Mouse (Mus musculus) right cerebral cortex, postnatal 14 days (tissue): Measurements from ENCODE around the gene Ptprg.
"Not testable (repeated sequence)": the region's sequence is repeated elsewhere in the genome, so short reads cannot be mapped to it uniquely, and the experiment has no call there.

ENCODE experiments used
- DNase-seq: peaks from one replicate; pipeline ENCODE4 v3.0.0; 2022

Gene Ptprg

DNA sequence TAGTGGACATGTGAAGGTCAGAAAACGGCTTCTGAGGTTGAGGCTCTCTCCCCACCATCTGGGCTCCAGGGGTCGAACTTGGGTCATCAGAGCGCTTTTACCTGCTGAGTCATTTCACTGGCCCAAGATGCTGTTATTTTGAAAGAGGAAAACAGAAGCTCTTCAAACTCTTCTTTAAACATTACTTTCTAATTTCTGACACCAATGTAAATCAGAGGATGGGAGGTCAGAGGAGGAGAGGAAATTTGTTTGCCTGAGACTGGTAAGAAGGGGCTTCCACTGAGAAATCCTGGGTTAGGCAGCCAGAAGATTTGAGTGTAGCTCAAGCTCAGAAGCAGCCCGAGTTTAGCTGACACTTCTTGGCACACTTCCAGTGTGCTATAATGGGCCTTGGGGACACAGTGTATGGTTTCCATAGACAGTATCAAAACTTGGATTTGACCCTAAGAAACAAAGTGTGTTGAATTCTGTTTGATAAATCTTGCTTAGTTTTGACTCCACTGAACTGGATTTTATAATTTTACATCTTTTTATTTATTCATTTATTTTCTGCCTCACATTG is 221.2 kb downstream of the Ptprg start:
- no peak for DNase-seq

DNA sequence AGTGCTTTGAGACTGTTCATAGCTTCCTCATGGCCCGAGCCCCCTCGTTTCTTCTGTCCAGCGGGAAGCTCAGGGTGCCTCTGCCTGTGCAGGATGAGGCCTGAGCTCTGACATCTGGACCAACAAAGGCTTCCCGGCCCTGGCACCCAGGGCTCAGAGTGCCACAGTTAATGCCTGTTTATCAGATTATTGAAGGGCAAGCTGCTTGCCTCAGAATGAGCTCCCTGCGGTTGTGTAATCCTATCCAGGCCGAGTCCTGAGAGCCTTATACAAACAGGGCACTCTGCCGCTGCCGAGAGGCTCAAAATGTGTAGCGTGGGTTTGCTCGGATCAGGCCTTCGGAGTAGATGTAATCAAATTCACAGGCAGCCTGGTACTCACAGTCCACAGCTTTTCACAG is 221.9 kb downstream of the Ptprg start:
- no peak for DNase-seq

DNA sequence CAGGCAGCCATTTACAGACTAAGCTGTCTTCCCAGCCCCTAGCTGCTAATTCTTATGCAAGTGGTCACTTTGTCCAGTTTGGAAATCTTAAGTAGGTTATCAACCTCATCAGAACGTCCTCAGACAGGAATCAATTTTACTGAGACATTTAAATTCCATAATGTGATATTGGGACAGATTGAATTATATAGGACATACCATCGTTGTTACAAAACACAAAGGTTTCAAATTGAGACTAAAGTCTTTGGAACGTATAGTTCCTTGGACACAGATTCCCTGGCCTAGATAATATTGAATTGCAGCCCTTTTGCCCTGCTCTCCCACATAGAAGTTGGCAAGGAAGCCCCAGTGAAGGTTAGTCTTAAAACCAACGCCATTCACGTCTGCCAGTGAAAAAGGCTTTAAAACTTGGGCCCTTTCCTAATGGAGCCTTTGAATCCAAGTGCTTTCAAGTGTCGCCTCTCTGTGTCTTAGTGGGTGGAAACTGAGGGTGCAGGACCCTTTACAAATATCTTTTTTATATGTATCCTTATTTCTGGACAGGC is 222.7 kb downstream of the Ptprg start:
- DNase-seq = no peak

DNA sequence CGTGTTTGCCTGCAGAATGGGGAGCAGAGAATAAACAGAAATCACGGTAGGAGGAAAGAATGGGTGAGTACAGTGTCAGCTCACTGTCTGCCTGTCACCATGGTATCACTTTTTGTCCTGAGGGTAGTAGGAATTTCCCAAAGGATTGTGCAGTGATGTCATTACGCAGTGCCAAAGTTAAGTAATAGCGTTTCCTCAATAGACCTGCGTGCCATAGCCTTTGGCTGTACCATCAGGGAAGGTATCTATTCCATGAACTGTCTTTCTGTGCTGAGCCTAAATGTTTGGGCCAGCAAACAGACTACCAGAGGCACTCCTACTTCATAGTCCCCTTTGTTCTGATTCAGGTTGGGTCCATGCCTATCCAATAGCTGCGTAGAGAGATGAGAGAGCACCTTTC is 223.2 kb downstream of the Ptprg start:
- no peak for DNase-seq

DNA sequence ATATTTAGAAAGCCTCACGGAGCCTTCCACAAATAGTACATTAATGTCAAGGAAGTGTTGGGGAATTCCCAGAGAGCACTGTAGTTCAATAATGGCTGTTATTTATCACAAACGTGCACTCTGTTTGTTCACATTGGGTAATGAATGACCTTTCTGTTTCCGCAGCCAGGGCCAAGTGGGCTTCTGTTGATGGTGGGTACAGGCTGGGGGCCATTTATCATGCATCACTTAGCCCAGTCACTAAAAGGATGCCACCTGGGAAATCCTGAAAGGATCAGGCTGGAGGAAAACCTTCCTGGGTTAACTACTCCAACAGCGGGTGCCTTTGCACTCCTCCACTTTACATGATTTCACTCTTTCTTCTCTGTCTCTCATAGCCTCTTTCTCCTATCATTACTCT is 237.9 kb downstream of the Ptprg start:
- no peak for DNase-seq

DNA sequence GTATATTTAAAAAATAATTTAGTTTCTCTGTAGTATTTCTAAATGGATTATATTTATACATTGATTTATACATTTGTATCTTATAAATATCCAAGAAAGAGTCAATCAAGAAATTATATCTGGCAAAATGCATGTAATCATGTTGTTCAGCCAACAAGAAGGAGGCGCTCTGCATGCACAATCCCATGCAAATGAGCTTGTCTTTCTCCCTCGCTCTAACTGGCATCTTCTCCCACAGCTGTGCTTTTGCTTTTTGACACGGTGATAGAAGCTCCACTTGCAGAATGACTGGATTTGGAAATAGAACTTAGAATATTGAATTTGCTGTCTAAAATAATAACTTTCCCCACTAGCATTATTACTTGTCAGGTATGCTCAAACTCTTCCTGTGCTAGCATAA is 240.5 kb downstream of the Ptprg start:
- no peak for DNase-seq

DNA sequence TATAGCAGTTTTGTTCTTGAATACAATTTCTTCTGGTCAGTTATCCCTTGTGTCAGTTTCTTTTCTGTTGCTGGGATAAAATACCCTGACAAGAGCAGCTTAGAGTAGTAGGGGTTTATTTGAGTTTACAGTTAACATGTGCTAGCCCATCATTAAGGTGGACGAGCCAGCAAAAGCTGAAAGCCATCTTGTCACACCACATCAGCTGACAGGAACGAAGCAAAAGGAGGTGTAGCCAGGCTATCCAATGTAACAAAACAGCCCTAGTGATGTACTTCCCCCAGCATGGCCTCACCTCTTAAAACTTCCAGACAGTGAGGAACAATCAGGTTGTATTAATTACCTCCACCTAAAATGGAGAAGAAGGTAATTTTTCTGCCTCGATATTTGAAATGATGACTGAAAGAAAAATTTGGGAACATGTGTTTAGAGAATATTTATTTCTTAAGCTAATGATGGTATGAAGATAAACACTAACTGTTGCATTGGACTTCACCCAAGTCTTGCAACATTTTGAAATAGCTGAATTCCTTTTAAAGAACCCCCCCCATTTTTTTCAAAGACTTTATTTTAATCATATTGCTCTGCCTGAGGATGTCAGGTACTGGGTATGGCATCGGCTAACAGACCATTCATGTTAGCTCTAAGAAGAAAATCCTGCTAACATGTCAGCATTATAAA is 249.2 kb downstream of the Ptprg start:
- no peak for DNase-seq

DNA sequence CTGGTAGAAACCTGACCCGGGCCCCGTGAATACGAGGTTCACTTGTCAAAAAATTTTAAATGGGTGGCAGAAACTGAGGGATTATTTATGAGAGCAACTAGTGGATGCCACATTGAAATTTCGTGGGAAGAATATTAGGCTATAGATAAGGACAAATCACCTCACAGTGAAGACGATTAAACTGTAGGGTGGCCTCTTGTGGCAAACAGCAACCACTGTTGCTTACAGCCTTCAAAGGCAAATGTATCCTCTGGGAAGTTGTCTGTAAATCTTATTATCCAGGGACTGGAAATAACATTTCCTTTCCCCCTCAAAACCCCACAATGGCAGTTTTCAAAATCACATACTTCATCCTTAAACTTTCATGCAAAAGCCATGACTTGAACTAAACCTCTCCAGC is 253.3 kb downstream of the Ptprg start:
- no peak for DNase-seq

DNA sequence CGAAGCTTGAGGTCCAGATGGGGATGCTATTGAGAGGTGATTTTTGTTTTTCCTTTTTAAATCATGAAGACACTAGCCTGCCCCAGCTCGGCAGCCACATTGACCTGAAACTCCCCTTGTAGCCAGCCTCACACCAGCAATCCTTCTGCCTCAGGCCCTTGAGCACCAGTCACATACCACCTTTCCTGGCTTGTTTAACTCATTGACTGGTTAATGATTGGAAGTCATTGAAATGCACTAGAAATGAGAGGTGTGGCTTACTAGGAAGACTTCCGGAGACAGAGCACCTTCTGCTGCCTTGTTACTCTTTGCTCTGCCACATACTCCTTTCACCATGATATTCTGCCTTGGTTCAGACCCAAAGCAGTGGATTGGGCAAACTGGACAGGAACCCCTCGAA is 254.1 kb downstream of the Ptprg start:
- no peak for DNase-seq

DNA sequence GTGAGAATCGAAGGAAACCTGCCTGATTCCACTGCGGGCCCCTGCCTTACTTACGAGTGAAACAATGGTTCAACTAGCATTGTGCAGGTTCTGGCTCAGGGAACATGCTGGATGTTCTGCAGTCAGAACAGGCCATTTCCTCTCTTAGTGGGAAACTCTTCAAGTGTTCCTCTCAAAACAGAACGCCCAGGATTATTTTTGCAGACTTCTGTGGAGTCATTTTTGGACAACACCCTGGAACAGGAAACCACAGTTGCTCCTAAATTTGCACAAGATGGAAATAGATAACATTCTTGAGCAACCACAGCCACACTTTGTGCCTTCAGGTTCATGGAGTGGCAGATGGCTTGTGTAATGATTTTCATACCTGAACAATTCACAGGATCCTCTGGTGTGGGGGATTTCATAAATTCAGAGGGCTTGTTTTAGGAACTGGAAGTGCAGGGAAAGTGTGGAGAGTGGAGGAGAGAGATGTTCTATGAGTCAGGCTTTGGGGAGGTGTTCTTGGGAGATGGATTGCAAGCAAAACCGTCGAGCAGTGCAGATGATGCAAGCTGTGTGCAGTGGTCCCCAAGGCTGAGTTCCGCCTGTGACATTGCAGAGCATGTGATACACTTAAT is 257.9 kb downstream of the Ptprg start:
- DNase-seq = no peak

DNA sequence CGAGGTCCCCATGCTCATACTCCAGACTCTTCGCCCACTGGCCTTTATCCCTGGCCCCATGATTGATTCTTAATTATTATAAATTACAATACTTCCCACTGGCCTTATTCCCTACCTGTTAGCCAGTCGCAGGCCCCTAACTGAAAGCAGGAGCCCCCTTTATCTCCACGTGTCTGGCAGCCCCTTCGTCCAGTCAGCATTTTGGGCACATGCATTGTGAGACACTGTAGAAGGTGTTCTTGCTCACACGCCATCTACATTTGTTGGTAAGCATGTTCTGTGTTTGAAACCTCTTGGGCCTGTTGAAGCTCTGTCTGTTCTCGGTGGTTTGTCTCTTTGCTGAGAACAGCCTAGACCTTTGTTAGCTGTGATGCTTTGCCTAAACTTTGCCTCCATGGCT is 259.0 kb downstream of the Ptprg start:
- DNase-seq = no peak

DNA sequence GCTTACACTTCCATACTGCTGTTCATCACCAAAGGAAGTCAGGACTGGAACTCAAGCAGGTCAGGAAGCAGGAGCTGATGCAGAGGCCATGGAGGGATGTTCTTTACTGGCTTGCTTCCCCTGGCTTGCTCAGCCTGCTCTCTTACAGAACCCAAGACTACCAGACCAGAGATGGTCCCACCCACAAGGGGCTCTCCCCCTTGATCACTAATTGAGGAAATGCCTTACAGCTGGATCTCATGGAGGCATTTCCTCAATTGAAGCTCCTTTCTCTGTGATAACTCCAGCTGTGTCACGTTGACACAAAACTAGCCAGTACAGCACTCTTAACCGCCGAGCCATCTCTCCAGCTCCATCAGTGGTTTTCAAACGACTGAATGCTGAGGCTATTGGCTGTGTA is 261.5 kb downstream of the Ptprg start:
- not testable (repeated sequence) for DNase-seq

DNA sequence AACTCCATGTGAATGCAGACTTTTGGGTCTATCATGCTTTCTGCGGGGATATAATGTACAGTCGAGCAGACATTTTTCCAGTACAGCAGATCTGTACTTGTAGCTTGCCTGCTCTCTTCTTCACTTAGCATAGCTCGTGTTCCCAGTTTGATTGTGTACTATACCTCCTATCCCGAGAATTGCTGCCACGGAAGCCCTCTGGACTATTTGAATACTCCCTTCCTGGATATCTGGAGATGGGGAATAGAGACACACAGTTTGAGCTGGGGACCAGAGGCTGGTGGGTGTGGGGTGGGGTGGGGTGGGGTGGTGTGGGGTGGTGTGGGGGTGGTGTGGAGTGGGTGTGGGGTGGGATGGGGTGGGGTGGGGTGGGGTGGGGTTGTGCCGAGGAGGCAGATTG is 263.9 kb downstream of the Ptprg start:
- DNase-seq = no peak

DNA sequence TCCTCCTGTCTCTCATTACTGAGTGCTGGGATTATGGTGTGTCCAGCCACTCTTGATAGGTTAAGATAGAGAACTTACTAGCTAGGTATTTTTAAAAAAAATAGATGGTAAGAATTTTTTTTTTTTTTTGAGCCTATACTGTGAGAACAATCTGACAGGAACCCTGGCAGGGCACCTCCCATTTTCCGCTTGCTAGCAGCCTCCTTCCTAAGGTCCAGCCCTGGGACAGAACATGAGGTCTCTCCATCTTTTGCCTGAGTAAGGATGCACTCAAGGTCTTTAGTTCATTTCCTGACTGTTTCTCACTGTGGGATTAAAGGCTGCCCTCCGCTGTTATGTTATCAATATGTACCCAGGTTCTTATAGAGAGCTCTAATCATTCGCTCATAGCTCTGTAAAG is 264.7 kb downstream of the Ptprg start:
- DNase-seq = no peak

DNA sequence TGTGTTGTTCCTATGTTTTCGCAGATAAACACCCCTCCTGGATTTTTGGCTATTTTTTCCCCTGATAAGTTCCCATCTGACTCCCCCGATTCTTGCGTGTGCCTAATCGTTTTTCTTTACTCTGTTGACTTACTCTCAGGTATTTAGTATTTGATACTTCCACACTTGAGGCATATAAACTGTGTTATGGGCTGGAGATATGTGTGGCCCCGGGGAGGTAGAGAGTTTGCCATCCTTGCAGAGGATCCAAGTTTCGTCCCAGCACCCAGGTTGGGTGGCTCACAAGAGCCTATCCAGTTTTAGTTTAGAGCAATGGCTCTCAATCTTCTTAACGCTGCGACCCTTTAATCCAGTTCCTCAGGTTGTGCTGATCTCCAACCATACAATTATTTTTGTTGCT is 265.4 kb downstream of the Ptprg start:
- no peak for DNase-seq

DNA sequence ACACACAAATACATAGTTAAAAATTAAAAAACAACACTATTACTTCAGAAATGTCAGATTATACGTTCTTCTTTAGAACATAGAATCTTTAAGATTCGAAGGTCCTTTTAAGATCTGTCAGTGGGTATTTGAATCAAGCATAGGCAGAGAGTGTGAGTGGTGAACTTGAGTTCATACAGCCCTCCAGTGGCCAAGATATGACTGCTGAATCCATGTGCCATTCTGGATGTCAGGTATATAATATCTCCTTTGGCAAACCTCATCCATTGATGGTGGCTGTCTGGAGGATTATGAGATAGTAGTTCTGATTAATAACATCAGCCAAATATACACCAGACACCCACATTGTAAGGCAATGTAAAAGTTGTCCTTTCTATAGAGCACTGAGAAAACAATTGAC is 266.0 kb downstream of the Ptprg start:
- no peak for DNase-seq

DNA sequence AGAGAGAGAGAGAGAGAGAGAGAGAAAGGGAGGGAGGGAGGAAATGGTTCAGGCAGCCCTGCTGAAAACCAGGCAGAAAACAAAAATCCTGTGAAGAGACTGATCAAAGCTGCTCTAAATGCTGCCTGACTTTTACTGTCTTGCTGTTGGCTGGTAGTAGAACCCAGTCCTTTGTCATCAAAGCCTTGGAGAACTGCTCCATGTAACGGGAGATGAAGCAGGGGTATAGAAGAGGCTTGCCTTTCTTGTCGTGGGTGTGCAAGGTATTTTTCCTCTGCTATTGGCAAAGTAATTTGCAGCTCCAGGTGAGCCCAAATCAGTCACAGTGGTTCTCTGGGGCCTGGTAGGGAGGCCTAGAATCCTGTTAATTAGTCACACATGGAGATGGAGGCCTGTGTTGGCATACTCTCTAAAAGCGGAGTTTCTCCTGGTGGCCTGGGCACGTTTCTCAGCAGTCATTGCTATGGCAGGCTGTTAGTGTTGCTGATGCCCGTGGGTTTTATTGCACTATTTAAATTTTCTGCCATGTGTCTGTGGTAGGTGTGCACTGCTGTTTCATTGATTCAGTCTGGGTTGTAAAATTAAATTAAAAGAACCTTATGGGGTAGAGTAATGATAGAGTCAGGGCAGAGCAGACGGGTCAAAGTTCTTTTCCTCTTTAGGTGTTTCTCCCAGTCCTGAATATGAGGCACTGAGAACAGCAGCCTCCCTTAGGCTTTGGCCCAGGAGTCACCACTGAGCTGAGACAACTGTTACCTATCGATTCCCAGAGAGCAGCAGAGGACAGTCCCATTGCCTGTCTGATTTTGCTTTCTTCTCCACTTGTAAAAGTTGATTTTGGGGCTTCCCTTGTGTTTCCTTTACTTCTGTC is 269.7 kb downstream of the Ptprg start:
- DNase-seq = no peak

DNA sequence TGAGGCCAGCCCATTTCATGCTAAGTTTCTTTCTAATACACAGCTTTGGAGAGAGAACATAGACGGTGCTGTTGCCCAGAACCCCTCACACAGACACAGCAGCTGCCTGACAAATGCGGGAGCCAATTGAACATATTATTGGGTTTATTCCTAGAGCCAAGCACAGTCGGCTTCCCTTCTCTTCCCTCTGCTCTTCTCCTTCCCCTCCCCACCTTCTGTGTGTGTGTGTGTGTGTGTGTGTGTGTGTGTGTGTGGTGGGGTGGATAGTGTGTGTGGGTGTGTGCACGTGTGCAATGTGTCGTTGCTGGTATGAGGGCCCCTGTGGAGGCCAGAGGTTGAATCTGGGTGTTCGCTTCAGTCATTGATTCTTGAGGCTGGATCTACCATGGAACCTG is 270.4 kb downstream of the Ptprg start:
- DNase-seq = no peak

DNA sequence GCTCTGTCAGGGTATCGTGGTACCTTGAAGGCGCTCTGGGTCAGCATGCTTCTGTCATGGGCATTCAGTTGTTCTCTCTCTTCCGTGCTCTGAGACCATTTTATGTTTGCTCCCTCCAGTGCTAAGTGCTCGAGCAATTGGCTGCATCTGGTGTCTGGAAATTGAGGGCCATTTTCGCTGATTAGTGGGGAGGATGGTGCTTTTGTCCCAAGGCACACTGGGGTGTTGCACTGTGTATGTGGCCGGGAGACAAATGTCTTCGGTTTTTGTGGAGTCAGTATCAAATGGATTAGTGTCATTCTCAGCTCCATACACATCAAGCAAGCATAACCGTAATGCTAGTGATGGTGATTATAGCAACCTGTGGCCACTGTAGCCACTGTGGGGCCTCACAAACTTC is 271.6 kb downstream of the Ptprg start:
- no peak for DNase-seq

DNA sequence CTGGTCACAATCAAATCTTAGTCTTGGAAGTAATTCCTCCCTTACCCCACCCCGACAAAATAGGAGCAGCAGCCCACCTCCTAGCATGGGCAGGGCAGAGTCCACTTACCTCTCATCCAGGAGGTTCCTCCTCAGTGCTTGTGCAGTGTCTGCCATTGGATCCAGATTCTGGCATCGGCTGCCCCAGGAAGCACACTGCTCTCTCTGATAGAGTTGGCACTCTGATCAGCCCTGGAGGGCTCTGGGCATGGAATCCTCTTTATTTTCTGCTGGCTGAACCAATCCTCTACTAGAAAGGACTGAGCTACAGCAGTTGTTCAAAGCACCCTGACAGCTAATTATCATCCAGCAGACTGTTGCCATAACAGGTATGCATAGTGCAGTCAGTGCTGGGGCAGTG is 272.2 kb downstream of the Ptprg start:
- no peak for DNase-seq

DNA sequence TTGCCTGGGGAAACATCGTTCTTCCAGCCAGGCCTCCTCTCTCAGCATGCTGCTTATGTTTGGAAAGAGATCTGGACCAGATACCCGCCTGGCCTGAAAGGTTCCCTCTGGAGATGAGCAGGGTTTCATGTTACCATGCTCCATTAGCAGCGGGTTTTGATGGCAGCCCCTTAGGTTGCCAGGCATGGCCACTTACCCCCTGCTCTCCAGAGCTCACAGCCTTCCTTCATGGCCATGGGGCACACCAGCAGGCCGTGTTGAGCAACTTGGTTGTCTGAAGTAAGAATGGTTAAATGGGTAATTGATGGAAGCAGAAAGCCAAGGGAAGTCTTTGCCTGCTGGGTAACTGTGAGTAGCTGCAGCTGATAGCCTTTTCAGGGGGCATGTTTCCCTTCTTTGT is 274.8 kb downstream of the Ptprg start:
- no peak for DNase-seq

DNA sequence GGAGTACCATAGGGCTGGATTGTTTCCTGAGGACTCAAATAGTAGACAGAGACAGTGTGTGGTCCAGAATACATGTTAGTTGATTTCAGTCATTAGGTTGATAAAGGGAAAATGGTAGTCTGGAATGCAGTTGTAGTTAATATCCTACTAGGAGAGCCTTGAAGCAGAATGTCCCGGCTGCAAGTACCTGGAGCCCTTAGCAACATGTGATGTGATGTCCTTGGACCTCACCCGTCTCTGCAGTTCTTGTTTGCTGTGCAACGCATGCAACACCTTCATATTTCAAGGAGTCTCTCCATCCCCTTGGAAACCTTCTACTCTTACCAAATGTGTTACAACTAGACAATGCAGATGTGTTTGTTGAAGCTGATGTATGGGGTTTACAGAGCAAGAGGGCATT is 280.3 kb downstream of the Ptprg start:
- DNase-seq = no peak

DNA sequence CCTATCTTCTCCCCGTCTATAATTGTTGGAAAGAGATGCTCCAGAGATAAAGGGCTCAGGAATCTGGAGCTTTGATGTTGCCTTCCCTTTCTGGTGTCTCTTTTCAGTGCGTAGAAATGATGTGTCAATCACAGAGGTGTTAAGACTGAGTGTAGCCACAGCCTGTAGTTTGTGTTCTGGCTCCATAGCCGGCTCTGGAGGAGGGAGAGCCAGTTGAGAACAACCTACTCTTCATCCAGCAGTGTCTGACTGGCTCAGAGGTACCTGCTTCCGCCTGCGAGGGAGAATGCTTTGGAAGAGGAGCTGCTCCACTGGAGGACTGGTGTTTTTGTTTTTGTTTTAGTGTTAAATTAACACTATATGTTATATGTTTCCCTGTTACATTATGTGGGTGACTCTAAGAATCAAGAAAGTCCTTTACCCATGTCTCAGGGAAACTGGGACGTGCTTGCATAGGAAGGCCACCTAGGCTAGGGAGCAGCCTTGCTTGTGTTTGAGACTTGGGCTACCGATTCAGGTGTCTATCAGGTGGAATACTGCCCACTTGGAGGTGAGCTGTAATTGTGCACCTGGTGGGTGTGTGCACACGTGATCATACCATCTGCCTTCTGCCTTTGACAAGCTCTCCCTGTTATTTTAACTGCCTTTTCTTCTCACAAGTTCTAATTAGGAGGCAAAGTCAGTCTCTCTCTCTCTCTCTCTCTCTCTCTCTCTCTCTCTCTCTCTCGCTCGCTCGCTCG is 282.5 kb downstream of the Ptprg start:
- DNase-seq = no peak
